Mouse (Mus musculus) stomach, postnatal 0 days (tissue): ENCODE measurements at regions not wholly inside any gene's neighbourhood (a gene's known extent, or its start where the extent isn't known, plus 50 kb on each side); places are given as distances from the start of the nearest gene placed in this dataset.

ENCODE experiments used
- CTCF ChIP-seq: IDR thresholded peaks from 2 replicates; pipeline ENCODE4 v1.5.1; 2016; ENCODE audit warnings: antibody characterized with exemption, low read depth, mild to moderate bottlenecking, moderate library complexity
- EP300 ChIP-seq: optimal IDR thresholded peaks from 2 replicates; pipeline ENCODE3; 2016; ENCODE audit warnings: antibody characterized with exemption

DNA sequence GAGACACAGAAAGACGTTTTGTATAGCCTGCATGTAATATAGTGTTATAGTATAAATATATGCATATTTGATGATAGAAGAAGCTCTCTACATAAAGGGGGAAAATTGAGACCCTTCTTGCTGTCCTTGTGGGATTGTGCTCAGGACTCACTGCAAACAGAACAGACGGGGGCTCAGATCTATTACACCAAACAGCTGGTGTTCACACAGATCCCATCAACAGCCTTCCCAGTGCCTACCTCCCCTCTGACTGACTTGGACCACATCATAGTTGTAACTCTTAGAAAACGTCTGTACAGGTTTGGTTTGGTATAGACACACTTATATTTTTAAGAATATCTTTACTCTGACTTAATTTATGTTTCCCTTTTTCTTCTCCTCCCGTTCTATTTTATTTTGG, 83.1 kb upstream of the Foxq1 start:
- TF ChIP-seq CTCF: no peak
- no peak for TF ChIP-seq EP300
